Mouse (Mus musculus) midbrain, embryonic 13.5 days (tissue): ENCODE results near the gene Prkn. TPM values are rescaled to one million over a fixed set of nuclear protein-coding genes. Genes with fewer than 3 reads are reported as not detected.
A peak's percentile ranks its signal among the peaks of the same experiment; 100 is the strongest.

ENCODE experiments used
- ATAC-seq: fragments of 200-750 bp; cut with Nextera tagmentation; 2 replicates; pipeline ENCODE4 v1.8.0; 2017; ENCODE audit warnings: mild to moderate bottlenecking, moderate TSS enrichment, moderate library complexity
- H3K27ac ChIP-seq: fragments of 300-500 bp; sonication (generic); 2 replicates; pipeline ENCODE4 v1.5.1; 2015; ENCODE audit warnings: inconsistent platforms, mild to moderate bottlenecking, moderate library complexity
- H3K27me3 ChIP-seq: fragments of 300-500 bp; sonication (generic); 2 replicates; pipeline ENCODE4 v1.6.1; 2015; ENCODE audit warnings: mild to moderate bottlenecking, inconsistent platforms
- H3K36me3 ChIP-seq: fragments of 300-500 bp; sonication (generic); 2 replicates; pipeline ENCODE4 v1.6.1; 2015; ENCODE audit warnings: mild to moderate bottlenecking, inconsistent platforms
- H3K4me1 ChIP-seq: fragments of 300-500 bp; sonication (generic); replicated peaks from 2 replicates; pipeline ENCODE4 v1.6.1; 2015; ENCODE audit warnings: inconsistent platforms
- H3K4me2 ChIP-seq: fragments of 300-500 bp; sonication (generic); replicated peaks from 2 replicates; pipeline ENCODE4 v1.6.1; 2015; ENCODE audit warnings: moderate library complexity, mild to moderate bottlenecking, inconsistent platforms
- H3K4me3 ChIP-seq: fragments of 300-500 bp; sonication (generic); replicated peaks from 2 replicates; pipeline ENCODE4 v1.5.1; 2015; ENCODE audit warnings: mild to moderate bottlenecking, inconsistent platforms
- H3K9ac ChIP-seq: fragments of 300-500 bp; sonication (generic); replicated peaks from 2 replicates; pipeline ENCODE4 v1.6.1; 2015; ENCODE audit warnings: mild to moderate bottlenecking, inconsistent platforms
- H3K9me3 ChIP-seq: fragments of 300-500 bp; sonication (generic); 2 replicates; pipeline ENCODE4 v1.6.1; 2016; ENCODE audit warnings: mild to moderate bottlenecking, inconsistent platforms
- WGBS: fragments of 180-500 bp; shearing (Covaris S2); methylation state at CpG from one replicate; pipeline ENCODE4 v1.1.7; 2015; 5-methylcytosine and 5-hydroxymethylcytosine counted together
- polyA plus RNA-seq: library from polyadenylated mRNA; unstranded; fragments of >200 nt; fragmentation: Nextera tagmentation; extraction: Ambion mirVana; gene quantifications from 2 replicates; pipeline ENCODE4 v1.2.1, GENCODE M21; 2015

Gene Prkn
- polyA plus RNA-seq, 1 experiment from 2014 or later: 3.1 TPM

- Histone ChIP-seq H3K27me3 (no peaks in the 10 kb centered on the region), H3K4me1 (peaks cover 11% of the 10 kb centered on the region), H3K36me3 (no peaks in the 10 kb centered on the region), H3K9ac (no peak overlapping the region), H3K27ac (no peak overlapping the region), H3K4me2 (no peak overlapping the region), H3K9me3 (no peaks in the 10 kb centered on the region), H3K4me3 (no peak overlapping the region)
- WGBS: 59% methylated on average over 5 of the region's 5 CpGs
- ATAC-seq: no peak
Observed at GRCm38 (mm10) chr17:11639786-11640185, 799.6 kb downstream of the Prkn start.

DNA sequence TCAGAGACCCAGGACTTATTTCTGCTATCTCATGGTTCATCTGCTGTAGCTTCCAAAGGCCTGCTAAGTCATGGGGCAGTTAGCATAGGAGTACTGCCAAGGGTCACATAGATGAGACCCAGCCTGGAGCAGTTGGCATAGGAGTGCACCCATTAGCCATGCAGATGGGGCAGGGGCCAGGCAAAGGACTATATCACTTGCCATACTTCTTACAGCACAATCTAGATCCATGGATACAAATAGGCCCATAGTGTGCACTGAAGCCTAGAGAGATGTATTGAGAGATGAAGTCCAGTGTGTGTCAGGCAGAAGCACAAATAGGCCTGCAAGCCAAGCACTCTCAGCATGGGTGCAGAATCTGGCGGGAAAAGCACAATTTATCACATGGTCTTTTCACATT lies 802.1 kb downstream of the Prkn start:
- no peaks in the 10 kb centered on the region for H3K27me3 ChIP-seq
- no peak overlapping the region for H3K4me3 ChIP-seq
- no peak overlapping the region for H3K27ac ChIP-seq
- H3K4me1 ChIP-seq: peaks cover 17% of the 10 kb centered on the region
- no peaks in the 10 kb centered on the region for H3K9me3 ChIP-seq
- H3K36me3 ChIP-seq: no peaks in the 10 kb centered on the region
- ATAC-seq: no peak
- no peak overlapping the region for H3K9ac ChIP-seq
- 88% methylated on average over 1 of the region's 1 CpGs for WGBS
- no peak overlapping the region for H3K4me2 ChIP-seq

DNA sequence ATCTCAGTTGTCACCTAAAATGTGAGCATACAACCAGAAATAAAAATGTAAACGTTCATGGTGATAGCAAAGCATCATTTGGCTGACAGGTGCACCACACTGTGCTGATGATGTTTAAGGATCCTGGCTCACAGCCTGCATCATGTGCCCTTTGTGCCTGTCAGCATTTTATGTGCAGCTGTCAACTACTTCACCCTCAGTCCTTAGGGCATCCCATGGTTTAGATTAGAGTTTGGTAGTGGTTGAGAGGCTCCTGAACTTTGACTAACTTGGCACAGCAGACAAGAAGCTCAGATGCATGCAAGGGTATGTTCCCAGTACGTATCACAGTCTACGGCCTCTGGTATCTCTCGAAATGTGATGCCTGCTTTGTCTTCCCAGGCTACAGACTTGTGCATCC lies 803.8 kb downstream of the Prkn start:
- H3K27me3 ChIP-seq: 0 out of 2 replicates have a peak, but pooled peaks cover 2% of the 10 kb centered on the region
- no peaks in the 10 kb centered on the region for H3K9me3 ChIP-seq
- no peak overlapping the region for H3K9ac ChIP-seq
- ATAC-seq: no peak
- H3K27ac ChIP-seq: no peak overlapping the region
- H3K4me3 ChIP-seq: no peak overlapping the region
- peaks cover 17% of the 10 kb centered on the region for H3K4me1 ChIP-seq
- no peaks in the 10 kb centered on the region for H3K36me3 ChIP-seq
- WGBS: 81% methylated on average over 4 of the region's 4 CpGs
- H3K4me2 ChIP-seq: no peak overlapping the region

GRCm38 (mm10) chr17:11644873-11645464 lies 804.8 kb downstream of the Prkn start:
- Histone ChIP-seq H3K27ac (no peak overlapping the region), H3K4me1 (peaks cover 13% of the 10 kb centered on the region), H3K4me2 (no peak overlapping the region), H3K36me3 (no peaks in the 10 kb centered on the region), H3K27me3 (0 out of 2 replicates have a peak, but pooled peaks cover 2% of the 10 kb centered on the region), H3K4me3 (no peak overlapping the region), H3K9ac (no peak overlapping the region), H3K9me3 (no peaks in the 10 kb centered on the region)
- ATAC-seq: peak; percentile 45; the same call in 1 of the 2 replicates
- 64% methylated on average over 3 of the region's 3 CpGs for WGBS

- Histone ChIP-seq H3K27me3 (no peaks in the 10 kb centered on the region), H3K4me3 (no peak overlapping the region), H3K4me2 (no peak overlapping the region), H3K36me3 (no peaks in the 10 kb centered on the region), H3K27ac (no peak overlapping the region), H3K9ac (no peak overlapping the region), H3K4me1 (no peaks in the 10 kb centered on the region), H3K9me3 (no peaks in the 10 kb centered on the region)
- WGBS: 64% methylated on average over 5 of the region's 5 CpGs
- ATAC-seq: no peak
Observed at GRCm38 (mm10) chr17:11656397-11656796, 816.2 kb downstream of the Prkn start.

DNA sequence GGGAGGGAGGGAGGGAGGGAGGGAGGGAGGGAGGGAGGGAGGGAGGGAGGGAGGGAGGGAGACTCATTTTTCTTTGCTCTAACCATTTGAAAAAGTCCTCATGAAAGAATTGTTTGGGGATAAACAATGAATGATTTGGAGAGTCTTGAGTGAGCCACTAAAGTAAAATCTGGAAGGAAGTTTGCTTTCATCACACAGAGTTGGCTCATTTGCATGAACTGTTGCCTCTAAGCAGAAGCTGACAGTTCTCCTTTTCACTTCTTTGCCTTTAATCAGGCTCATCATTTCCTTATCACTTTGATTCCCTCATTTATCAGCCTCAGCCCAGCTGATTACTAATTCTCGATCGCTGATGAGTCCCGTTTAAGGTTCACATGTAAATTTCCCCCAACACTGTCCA lies 816.7 kb downstream of the Prkn start:
- Histone ChIP-seq H3K27ac (no peak overlapping the region), H3K4me2 (no peak overlapping the region), H3K9me3 (no peaks in the 10 kb centered on the region), H3K36me3 (no peaks in the 10 kb centered on the region), H3K9ac (no peak overlapping the region), H3K4me1 (no peaks in the 10 kb centered on the region), H3K27me3 (no peaks in the 10 kb centered on the region), H3K4me3 (no peak overlapping the region)
- ATAC-seq: no peak
- 90% methylated on average over 3 of the region's 3 CpGs for WGBS

GRCm38 (mm10) chr17:11661898-11662297 lies 821.7 kb downstream of the Prkn start:
- Histone ChIP-seq H3K27ac (no peak overlapping the region), H3K4me1 (peaks cover 10% of the 10 kb centered on the region), H3K4me3 (no peak overlapping the region), H3K27me3 (no peaks in the 10 kb centered on the region), H3K9me3 (no peaks in the 10 kb centered on the region), H3K4me2 (no peak overlapping the region), H3K9ac (no peak overlapping the region), H3K36me3 (no peaks in the 10 kb centered on the region)
- 86% methylated on average over 1 of the region's 1 CpGs for WGBS
- ATAC-seq: no peak

DNA sequence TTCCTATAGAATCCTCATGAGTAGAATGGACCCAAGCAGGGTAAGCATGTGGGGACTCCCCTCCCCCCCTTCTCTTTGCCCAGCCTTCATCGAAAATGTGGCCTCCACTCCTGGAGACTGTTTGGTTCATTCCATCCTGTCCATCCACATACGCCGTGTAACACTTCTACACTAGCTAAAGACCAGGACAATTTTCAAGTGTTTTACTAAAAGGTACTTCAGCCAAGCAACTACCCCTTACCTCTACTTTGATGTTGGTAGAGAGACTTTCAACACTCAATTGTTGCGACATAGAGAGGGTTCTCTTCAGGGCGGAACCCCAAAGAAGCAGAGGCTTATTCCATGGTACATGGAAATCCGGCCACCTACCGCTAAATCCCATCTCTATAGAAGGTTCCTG lies 823.3 kb downstream of the Prkn start:
- 84% methylated on average over 7 of the region's 7 CpGs for WGBS
- H3K9ac ChIP-seq: no peak overlapping the region
- H3K27ac ChIP-seq: no peak overlapping the region
- no peak overlapping the region for H3K4me3 ChIP-seq
- H3K9me3 ChIP-seq: no peaks in the 10 kb centered on the region
- peaks cover 10% of the 10 kb centered on the region for H3K4me1 ChIP-seq
- no peaks in the 10 kb centered on the region for H3K36me3 ChIP-seq
- peaks cover 5% of the 10 kb centered on the region; the same call in 1 of the 2 replicates for H3K27me3 ChIP-seq
- no peak for ATAC-seq
- H3K4me2 ChIP-seq: no peak overlapping the region

GRCm38 (mm10) chr17:11664610-11665345 lies 824.6 kb downstream of the Prkn start:
- Histone ChIP-seq H3K36me3 (no peaks in the 10 kb centered on the region), H3K4me2 (peak overlapping the region; percentile 50), H3K4me3 (peak overlapping the region; percentile 28), H3K9me3 (no peaks in the 10 kb centered on the region), H3K4me1 (peaks cover 10% of the 10 kb centered on the region), H3K9ac (peak overlapping the region; percentile 8; the same call in 1 of the 2 replicates), H3K27ac (no peak overlapping the region), H3K27me3 (peaks cover 5% of the 10 kb centered on the region; the same call in 1 of the 2 replicates)
- peak; percentile 92 for ATAC-seq
- 30% methylated on average over 20 of the region's 20 CpGs for WGBS

DNA sequence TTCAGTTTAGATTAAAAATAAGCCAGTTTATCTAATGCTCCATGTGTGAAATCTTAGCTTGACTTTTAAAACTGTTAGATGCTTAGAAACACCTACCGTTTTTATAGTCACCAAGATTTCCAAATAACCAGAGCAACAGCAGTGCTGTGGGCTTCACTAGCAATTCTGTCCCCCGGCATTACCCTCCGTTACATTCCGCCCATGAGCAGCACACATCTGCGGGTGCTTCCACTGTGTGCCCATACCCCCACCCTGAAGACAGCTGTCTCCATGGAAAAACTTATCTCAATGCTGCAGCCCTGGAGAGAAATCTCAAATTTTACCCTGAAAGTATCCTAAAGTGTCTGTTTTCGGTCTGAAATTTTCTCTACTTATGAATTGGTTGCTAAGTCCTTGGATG lies 839.5 kb downstream of the Prkn start:
- Histone ChIP-seq H3K9ac (no peak overlapping the region), H3K4me2 (no peak overlapping the region), H3K4me1 (no peaks in the 10 kb centered on the region; the same call in 1 of the 2 replicates), H3K9me3 (peaks cover 5% of the 10 kb centered on the region; the same call in 1 of the 2 replicates), H3K27ac (no peak overlapping the region), H3K27me3 (0 out of 2 replicates have a peak, but pooled peaks cover 3% of the 10 kb centered on the region), H3K4me3 (no peak overlapping the region), H3K36me3 (no peaks in the 10 kb centered on the region)
- no peak for ATAC-seq
- WGBS: 95% methylated on average over 6 of the region's 6 CpGs

GRCm38 (mm10) chr17:11680456-11680855 lies 840.3 kb downstream of the Prkn start:
- Histone ChIP-seq H3K9ac (no peak overlapping the region), H3K4me3 (no peak overlapping the region), H3K27me3 (0 out of 2 replicates have a peak, but pooled peaks cover 3% of the 10 kb centered on the region), H3K4me1 (no peaks in the 10 kb centered on the region; the same call in 1 of the 2 replicates), H3K36me3 (no peaks in the 10 kb centered on the region), H3K9me3 (peaks cover 5% of the 10 kb centered on the region; the same call in 1 of the 2 replicates), H3K4me2 (no peak overlapping the region), H3K27ac (no peak overlapping the region)
- 92% methylated on average over 9 of the region's 9 CpGs for whole genome bisulfite sequencing
- ATAC-seq: no peak

DNA sequence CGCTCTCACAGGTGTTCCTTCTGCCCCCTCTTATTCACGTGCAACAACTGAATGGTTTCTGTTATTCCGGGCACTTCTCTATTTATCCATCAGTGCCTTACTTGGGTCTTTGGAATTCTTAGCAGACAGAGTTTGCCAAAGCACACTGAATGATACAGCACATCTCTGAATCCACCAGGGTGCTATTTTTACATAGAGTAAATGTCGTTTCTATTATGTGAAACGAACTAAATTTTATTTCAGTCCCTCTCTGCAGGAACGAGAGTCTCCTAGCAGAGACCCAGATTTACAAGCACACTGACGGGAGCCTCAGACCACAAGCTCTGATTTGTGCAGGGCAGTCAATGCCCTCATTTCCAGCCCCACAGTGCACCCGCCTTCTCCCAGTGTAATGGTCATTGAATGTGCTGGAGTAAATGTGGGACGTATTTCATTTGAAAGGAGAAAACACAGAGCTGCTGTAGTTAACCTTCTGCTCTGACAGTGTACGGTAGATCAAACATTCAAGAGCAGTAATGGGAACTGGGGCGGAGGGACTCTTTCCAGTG lies 841.7 kb downstream of the Prkn start:
- ATAC-seq: no peak
- Histone ChIP-seq H3K4me1 (no peaks in the 10 kb centered on the region; the same call in 1 of the 2 replicates), H3K9me3 (peaks cover 5% of the 10 kb centered on the region; the same call in 1 of the 2 replicates), H3K36me3 (no peaks in the 10 kb centered on the region), H3K27me3 (0 out of 2 replicates have a peak, but pooled peaks cover 3% of the 10 kb centered on the region), H3K4me2 (no peak overlapping the region), H3K27ac (no peak overlapping the region), H3K4me3 (no peak overlapping the region), H3K9ac (no peak overlapping the region)
- WGBS: 52% methylated on average over 11 of the region's 11 CpGs
